Mouse (Mus musculus) heart, postnatal 0 days (tissue): ENCODE data around the gene Ggt7. TPM values are rescaled to one million over a fixed set of nuclear protein-coding genes. Genes with fewer than 3 reads are reported as not detected.

Experiments used
- ATAC-seq: fragments of 200-750 bp; cut with Nextera tagmentation; 2 replicates; pipeline ENCODE4 v1.8.0; 2017; ENCODE audit warnings: low read depth, moderate number of reproducible peaks, moderate library complexity; ENCODE audit not compliant: insufficient read depth
- DNase-seq: peaks from one replicate; pipeline ENCODE4 v3.0.0-alpha.2; 2016; ENCODE audit warnings: low spot score
- H3K27ac ChIP-seq: fragments of 300-500 bp; sonication (generic); 2 replicates; pipeline ENCODE4 v1.5.1; 2014; ENCODE audit warnings: low read depth, mild to moderate bottlenecking
- H3K27me3 ChIP-seq: fragments of 300-500 bp; sonication (generic); 2 replicates; pipeline ENCODE4 v1.6.1; 2014; ENCODE audit warnings: low read length, mixed read lengths; ENCODE audit not compliant: control insufficient read depth, insufficient read depth
- H3K36me3 ChIP-seq: fragments of 300-500 bp; sonication (generic); replicated peaks from 2 replicates; pipeline ENCODE4 v1.6.1; 2014; ENCODE audit warnings: low read length, mixed read lengths; ENCODE audit not compliant: control insufficient read depth, insufficient read depth
- H3K4me1 ChIP-seq: fragments of 300-500 bp; sonication (generic); 2 replicates; pipeline ENCODE4 v1.6.1; 2014; ENCODE audit warnings: antibody characterized with exemption; ENCODE audit not compliant: control insufficient read depth, insufficient read depth
- H3K4me2 ChIP-seq: fragments of 300-500 bp; sonication (generic); 2 replicates; pipeline ENCODE4 v1.6.1; 2014; ENCODE audit warnings: low read depth, mild to moderate bottlenecking, low read length, moderate library complexity
- H3K4me3 ChIP-seq: fragments of 300-500 bp; sonication (generic); 2 replicates; pipeline ENCODE4 v1.5.1; 2014; ENCODE audit warnings: low read depth, low read length
- H3K9ac ChIP-seq: fragments of 300-500 bp; sonication (generic); replicated peaks from 2 replicates; pipeline ENCODE4 v1.6.1; 2014; ENCODE audit warnings: low read depth, low read length, mixed read lengths
- H3K9me3 ChIP-seq: fragments of 300-500 bp; sonication (generic); replicated peaks from 2 replicates; pipeline ENCODE4 v1.6.1; 2016; ENCODE audit warnings: low read length; ENCODE audit not compliant: control insufficient read depth
- CTCF ChIP-seq: IDR thresholded peaks from 2 replicates; pipeline ENCODE4 v1.5.1; 2016; ENCODE audit warnings: antibody characterized with exemption, control low read depth, low read depth
- EP300 ChIP-seq: IDR thresholded peaks from 2 replicates; pipeline ENCODE4 v1.6.1; 2016; ENCODE audit warnings: antibody characterized with exemption, low read depth
- WGBS: fragments of 180-500 bp; shearing (Covaris S2); extraction: QIAGEN DNeasy Blood & Tissue Kit; methylation state at CpG from one replicate; pipeline ENCODE4 v1.1.7; 2014; 5-methylcytosine and 5-hydroxymethylcytosine counted together
- polyA plus RNA-seq: library from polyadenylated mRNA; unstranded; fragments of >200 nt; fragmentation: Nextera tagmentation; extraction: Ambion mirVana; gene quantifications from 2 replicates; pipeline ENCODE4 v1.2.1, GENCODE M21; 2015
- total RNA-seq: library from RNA; depleted of rRNA; stranded (reverse); fragments of >200 nt; gene quantifications from 2 replicates; pipeline ENCODE4 v1.2.3, GENCODE M21; 2014; ENCODE audit warnings: low replicate concordance

Ggt7 gene
- total and polyA plus RNA-seq, 2 experiments from 2014 or later = 0.98 to 4.7 TPM

- 69% methylated on average over 5 of the region's 5 CpGs for WGBS
- peak; percentile 12; the same call in 1 of the 2 replicates for ATAC-seq
- Histone ChIP-seq H3K27me3 (no peaks in the 10 kb centered on the region), H3K4me1 (peaks cover 17% of the 10 kb centered on the region), H3K4me2 (no peak overlapping the region), H3K4me3 (no peak overlapping the region), H3K9me3 (no peaks in the 10 kb centered on the region), H3K9ac (no peak overlapping the region), H3K27ac (no peak overlapping the region), H3K36me3 (no peaks in the 10 kb centered on the region)
- no peak for TF ChIP-seq EP300
- no peak for TF ChIP-seq CTCF
- no peak for DNase-seq
Observed at GRCm38 (mm10) chr2:155537761-155538462, 19.9 kb upstream of the Ggt7 start.

- Histone ChIP-seq H3K4me3 (no peak overlapping the region), H3K4me1 (peaks cover 8% of the 10 kb centered on the region), H3K36me3 (no peaks in the 10 kb centered on the region), H3K27me3 (no peaks in the 10 kb centered on the region), H3K9ac (no peak overlapping the region), H3K4me2 (no peak overlapping the region), H3K9me3 (no peaks in the 10 kb centered on the region), H3K27ac (no peak overlapping the region)
- ATAC-seq = no peak
- TF ChIP-seq EP300 = no peak
- no peak for TF ChIP-seq CTCF
- no peak for DNase-seq
Observed at GRCm38 (mm10) chr2:155536292-155536691, 18.3 kb upstream of the Ggt7 start.

- no peak for DNase-seq
- WGBS = 55% methylated on average over 5 of the region's 5 CpGs
Observed at GRCm38 (mm10) chr2:155527367-155527766, 9.3 kb upstream of the Ggt7 start.

GRCm38 (mm10) chr2:155524378-155524777 lies 6.3 kb upstream of the Ggt7 start:
- no peak for DNase-seq
- Histone ChIP-seq H3K9me3 (no peaks in the 10 kb centered on the region), H3K27me3 (no peaks in the 10 kb centered on the region), H3K27ac (no peak overlapping the region), H3K36me3 (no peaks in the 10 kb centered on the region), H3K9ac (no peak overlapping the region), H3K4me1 (no peaks in the 10 kb centered on the region), H3K4me3 (no peak overlapping the region), H3K4me2 (no peak overlapping the region)
- TF ChIP-seq EP300 = no peak
- TF ChIP-seq CTCF = no peak
- WGBS = 33% methylated on average over 1 of the region's 1 CpGs
- no peak for ATAC-seq

More at GRCm38 (mm10) chr2:155527367-155527766, 9.3 kb upstream of the Ggt7 start:
- Histone ChIP-seq H3K27ac (no peak overlapping the region), H3K4me2 (no peak overlapping the region), H3K9ac (no peak overlapping the region), H3K4me3 (no peak overlapping the region), H3K36me3 (no peaks in the 10 kb centered on the region), H3K9me3 (no peaks in the 10 kb centered on the region), H3K27me3 (no peaks in the 10 kb centered on the region), H3K4me1 (no peaks in the 10 kb centered on the region)
- no peak for ATAC-seq
- TF ChIP-seq CTCF = no peak
- no peak for TF ChIP-seq EP300

- DNase-seq = no peak
- Histone ChIP-seq H3K27me3 (no peaks in the 10 kb centered on the region), H3K36me3 (no peaks in the 10 kb centered on the region), H3K4me2 (no peak overlapping the region), H3K9ac (no peak overlapping the region), H3K9me3 (no peaks in the 10 kb centered on the region), H3K4me3 (no peak overlapping the region), H3K4me1 (peaks cover 4% of the 10 kb centered on the region; the same call in 1 of the 2 replicates), H3K27ac (no peak overlapping the region)
- no peak for TF ChIP-seq EP300
- TF ChIP-seq CTCF = no peak
- 55% methylated on average over 5 of the region's 5 CpGs for WGBS
- ATAC-seq = no peak
Observed at GRCm38 (mm10) chr2:155523706-155524105, 5.7 kb upstream of the Ggt7 start.
